Mouse (Mus musculus) E14TG2a.4 (cell line): ENCODE measurements around the gene Pdzd2.

Experiments
- H3K27me3 ChIP-seq: 2 replicates; pipeline ENCODE4 v1.6.1; 2014; ENCODE audit warnings: low read length, control low read depth; ENCODE audit not compliant: insufficient read depth
- H3K36me3 ChIP-seq: 2 replicates; pipeline ENCODE4 v1.6.1; 2014; ENCODE audit warnings: low read length, control low read depth; ENCODE audit not compliant: insufficient read depth
- H3K4me1 ChIP-seq: replicated peaks from 2 replicates; pipeline ENCODE4 v1.6.1; 2014; ENCODE audit warnings: low read depth, low read length, control low read depth
- H3K4me3 ChIP-seq: replicated peaks from 2 replicates; pipeline ENCODE4 v1.5.1; 2014; ENCODE audit warnings: mild to moderate bottlenecking, low read length
- H3K9me3 ChIP-seq: 2 replicates; pipeline ENCODE4 v1.6.1; 2014; ENCODE audit warnings: low read length, control low read depth
- CTCF ChIP-seq: conservative IDR thresholded peaks from 2 replicates; pipeline ENCODE4 v1.5.1; 2014; ENCODE audit warnings: low read length
- NANOG ChIP-seq: IDR thresholded peaks from 2 replicates; pipeline ENCODE4 v1.6.1; 2014; ENCODE audit warnings: borderline replicate concordance, low read length, mixed read lengths
- POU5F1 ChIP-seq: IDR thresholded peaks from 2 replicates; pipeline ENCODE4 v1.6.1; 2014; ENCODE audit warnings: low read length, borderline replicate concordance

Pdzd2 gene

GRCm38 (mm10) chr15:12456808-12457207 is 282.9 kb downstream of the Pdzd2 start:
- Histone ChIP-seq H3K27me3 (0 out of 2 replicates have a peak, but pooled peaks cover 3% of the 10 kb centered on the region), H3K4me1 (peaks cover 11% of the 10 kb centered on the region; the same call in 1 of the 2 replicates), H3K4me3 (no peak overlapping the region), H3K36me3 (no peaks in the 10 kb centered on the region), H3K9me3 (no peaks in the 10 kb centered on the region)
- TF ChIP-seq POU5F1 (no peak), NANOG (no peak)

GRCm38 (mm10) chr15:12453343-12453742 is 286.4 kb downstream of the Pdzd2 start:
- peaks cover 40% of the 10 kb centered on the region for H3K4me1 ChIP-seq
- H3K27me3 ChIP-seq = peaks cover 12% of the 10 kb centered on the region; the same call in 1 of the 2 replicates
- no peak overlapping the region for H3K4me3 ChIP-seq
- no peaks in the 10 kb centered on the region for H3K36me3 ChIP-seq
- TF ChIP-seq NANOG = no peak
- no peak for TF ChIP-seq POU5F1
- TF ChIP-seq CTCF = no peak
- H3K9me3 ChIP-seq = no peaks in the 10 kb centered on the region

DNA sequence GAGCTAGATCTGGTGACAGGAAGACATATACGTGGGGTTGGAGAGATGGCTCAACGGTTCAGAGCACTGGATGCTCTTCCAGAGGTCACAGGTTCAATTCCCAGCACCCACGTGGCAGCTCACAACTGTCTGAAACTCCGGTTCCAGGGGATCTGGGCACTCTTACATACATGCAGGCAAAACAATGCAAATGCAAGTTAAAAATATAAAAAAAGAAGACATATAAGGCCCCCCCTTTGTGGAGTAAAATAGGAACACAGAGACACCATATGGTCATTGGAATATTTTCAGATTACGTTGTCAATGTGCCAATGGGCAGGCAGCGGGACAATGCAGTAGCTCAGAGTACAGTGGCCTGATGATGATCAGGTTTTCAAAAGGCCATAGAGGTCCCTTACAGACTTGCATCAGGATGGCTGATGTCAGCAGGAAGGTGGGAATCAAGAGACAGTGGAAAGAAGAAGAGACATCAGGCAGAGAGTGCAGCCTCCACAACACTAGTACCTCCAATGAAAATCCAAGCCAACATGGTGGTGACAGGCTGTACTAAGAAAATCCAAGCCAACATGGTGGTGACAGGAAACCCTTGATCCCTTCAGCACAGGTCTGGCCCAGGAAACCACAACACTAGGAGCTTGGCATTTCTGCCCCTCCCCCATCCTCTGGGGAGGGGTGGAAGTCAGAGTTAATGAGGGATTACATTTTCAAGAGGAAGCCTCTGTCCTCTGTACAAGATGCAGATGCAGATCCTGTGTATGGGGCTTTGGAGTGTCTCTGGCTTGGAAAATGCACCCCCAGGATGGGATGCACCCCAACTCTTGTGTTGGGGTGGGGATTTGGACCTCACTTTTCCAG is 287.4 kb downstream of the Pdzd2 start:
- H3K4me1 ChIP-seq = peaks cover 40% of the 10 kb centered on the region
- no peak for TF ChIP-seq POU5F1
- no peak for TF ChIP-seq NANOG
- no peak for TF ChIP-seq CTCF
- peaks cover 12% of the 10 kb centered on the region; the same call in 1 of the 2 replicates for H3K27me3 ChIP-seq
- no peak overlapping the region for H3K4me3 ChIP-seq
- H3K36me3 ChIP-seq = no peaks in the 10 kb centered on the region
- no peaks in the 10 kb centered on the region for H3K9me3 ChIP-seq

- H3K27me3 ChIP-seq = peaks cover 17% of the 10 kb centered on the region; the same call in 1 of the 2 replicates
These were observed 288.3 kb downstream of the Pdzd2 start for GRCm38 (mm10) chr15:12451448-12451847.

DNA sequence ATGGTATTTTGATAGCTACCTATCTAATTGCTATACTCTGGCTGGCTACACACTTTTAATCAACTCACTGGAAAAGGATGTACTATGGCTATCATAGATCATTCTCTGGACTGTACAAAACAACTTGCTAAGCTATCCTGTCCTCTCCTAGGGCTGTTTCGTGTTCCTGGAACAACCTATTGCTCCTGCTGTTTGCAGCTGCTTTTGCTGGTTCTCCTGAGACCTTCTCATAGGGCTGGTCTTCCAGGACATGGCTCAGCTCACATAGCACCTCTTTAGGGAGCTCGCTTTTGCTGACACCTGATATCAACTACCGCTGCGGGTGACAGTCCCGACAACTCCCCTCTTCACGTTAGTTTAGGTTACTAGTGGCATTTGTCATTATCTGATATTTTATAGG is 288.9 kb downstream of the Pdzd2 start:
- peaks cover 45% of the 10 kb centered on the region for H3K4me1 ChIP-seq
- H3K36me3 ChIP-seq = no peaks in the 10 kb centered on the region
- H3K4me3 ChIP-seq = no peak overlapping the region
- no peaks in the 10 kb centered on the region for H3K9me3 ChIP-seq
- TF ChIP-seq NANOG = no peak
- no peak for TF ChIP-seq POU5F1
- TF ChIP-seq CTCF = no peak
- peaks cover 20% of the 10 kb centered on the region for H3K27me3 ChIP-seq

More at GRCm38 (mm10) chr15:12451448-12451847, 288.3 kb downstream of the Pdzd2 start:
- no peaks in the 10 kb centered on the region for H3K36me3 ChIP-seq
- no peaks in the 10 kb centered on the region for H3K9me3 ChIP-seq
- peaks cover 45% of the 10 kb centered on the region for H3K4me1 ChIP-seq
- TF ChIP-seq NANOG = no peak
- TF ChIP-seq POU5F1 = no peak
- TF ChIP-seq CTCF = no peak
- H3K4me3 ChIP-seq = no peak overlapping the region

DNA sequence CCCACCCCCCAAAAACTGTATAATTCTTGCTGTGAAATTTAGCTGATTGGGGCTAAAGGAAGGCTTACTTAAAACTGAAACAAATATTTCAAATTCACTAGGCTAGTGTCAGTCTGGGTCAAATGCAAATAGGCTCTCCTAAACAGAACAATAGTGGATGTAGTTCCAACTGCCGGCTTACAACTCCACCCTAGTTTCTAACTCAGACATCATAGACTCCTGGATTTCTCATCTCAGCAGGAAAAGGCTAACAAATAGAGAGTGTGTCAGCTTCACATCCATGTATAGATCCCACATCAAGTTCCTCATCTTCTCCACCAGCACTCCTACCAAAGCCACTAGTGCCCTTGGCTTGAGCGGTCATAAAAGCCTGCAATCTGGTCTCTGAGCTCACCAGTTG is 290.4 kb downstream of the Pdzd2 start:
- no peak; the same call in 1 of the 2 replicates for TF ChIP-seq NANOG
- TF ChIP-seq POU5F1 = no peak
- TF ChIP-seq CTCF = no peak
- H3K4me1 ChIP-seq = peaks cover 45% of the 10 kb centered on the region
- no peaks in the 10 kb centered on the region for H3K9me3 ChIP-seq
- no peak overlapping the region for H3K4me3 ChIP-seq
- H3K27me3 ChIP-seq = peaks cover 20% of the 10 kb centered on the region
- H3K36me3 ChIP-seq = no peaks in the 10 kb centered on the region

GRCm38 (mm10) chr15:12447021-12447434 is 292.7 kb downstream of the Pdzd2 start:
- Histone ChIP-seq H3K4me3 (no peak overlapping the region), H3K9me3 (no peaks in the 10 kb centered on the region), H3K4me1 (peaks cover 40% of the 10 kb centered on the region), H3K27me3 (peaks cover 21% of the 10 kb centered on the region), H3K36me3 (no peaks in the 10 kb centered on the region)
- TF ChIP-seq NANOG = no peak
- TF ChIP-seq CTCF = no peak
- TF ChIP-seq POU5F1 = no peak

- H3K36me3 ChIP-seq = no peaks in the 10 kb centered on the region
- H3K4me1 ChIP-seq = peaks cover 26% of the 10 kb centered on the region
- peaks cover 13% of the 10 kb centered on the region; the same call in 1 of the 2 replicates for H3K27me3 ChIP-seq
- TF ChIP-seq POU5F1 (no peak), CTCF (no peak), NANOG (no peak)
- no peak overlapping the region for H3K4me3 ChIP-seq
- H3K9me3 ChIP-seq = no peaks in the 10 kb centered on the region
These were observed 295.2 kb downstream of the Pdzd2 start for GRCm38 (mm10) chr15:12444551-12444950.
